Mouse (Mus musculus) CH12.LX (cell line): ENCODE measurements around the gene Grtp1.

ENCODE experiments used
- BHLHE40 ChIP-seq: IDR thresholded peaks from 2 replicates; pipeline ENCODE4 v1.6.1; 2011; ENCODE audit warnings: mild to moderate bottlenecking, low read depth, low read length, improper control_type of control experiment
- CTCF ChIP-seq, 2 experiments: IDR thresholded peaks in 1 of 2; conservative IDR thresholded peaks in 1 of 2; 2 replicates each; pipeline ENCODE4 v1.5.1; 2011 to 2012; ENCODE audit warnings: low read depth in 2 of 2, low read length in 2 of 2, improper control_type of control experiment in 1 of 2, inconsistent platforms in 1 of 2, mild to moderate bottlenecking in 1 of 2, moderate library complexity in 1 of 2
- EP300 ChIP-seq: IDR thresholded peaks from 2 replicates; pipeline ENCODE4 v1.6.1; 2011; ENCODE audit warnings: low read length, improper control_type of control experiment
- GABPA ChIP-seq: IDR thresholded peaks from 2 replicates; pipeline ENCODE4 v1.6.1; 2012; ENCODE audit warnings: low read depth, low read length, improper control_type of control experiment, inconsistent platforms; ENCODE audit not compliant: insufficient replicate concordance
- MAX ChIP-seq: IDR thresholded peaks from 2 replicates; pipeline ENCODE4 v1.6.1; 2011; ENCODE audit warnings: low read length, improper control_type of control experiment
- NELFE ChIP-seq: IDR thresholded peaks from 2 replicates; pipeline ENCODE4 v1.6.1; 2011; ENCODE audit warnings: low read depth, low read length, improper control_type of control experiment
- POLR2A ChIP-seq: IDR thresholded peaks from 2 replicates; pipeline ENCODE4 v1.6.1; 2011; ENCODE audit warnings: low read depth, mild to moderate bottlenecking, improper control_type of control experiment, low read length
- TBP ChIP-seq: conservative IDR thresholded peaks from 2 replicates; pipeline ENCODE4 v1.6.1; 2011; ENCODE audit warnings: low read depth, low read length, improper control_type of control experiment
- UBTF ChIP-seq: IDR thresholded peaks from 2 replicates; pipeline ENCODE4 v1.6.1; 2012; ENCODE audit warnings: low read depth, mild to moderate bottlenecking, inconsistent platforms, low read length, improper control_type of control experiment, moderate library complexity

DNA sequence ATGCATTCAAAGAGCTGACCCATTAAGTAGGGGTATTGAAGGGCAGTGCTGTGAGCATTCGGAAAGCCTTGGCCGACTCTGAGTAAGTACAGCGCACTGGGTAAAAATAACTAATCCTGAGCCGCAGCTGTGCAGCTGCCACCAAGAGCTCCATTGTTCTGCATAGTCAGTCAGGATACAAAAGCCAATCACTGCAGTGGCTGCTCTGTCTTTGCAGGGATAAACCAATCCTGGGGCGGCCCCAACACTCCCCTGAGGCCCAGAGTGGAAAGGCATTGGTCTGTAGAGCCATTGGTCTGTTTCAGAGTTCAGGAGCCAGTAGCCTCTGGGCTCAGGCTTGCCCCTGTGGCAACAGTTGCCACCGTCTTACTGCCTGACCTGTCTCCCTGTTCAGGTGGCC, 25.9 kb upstream of the Grtp1 start:
- no peak for TF ChIP-seq NELFE
- no peak for TF ChIP-seq GABPA
- TF ChIP-seq UBTF: no peak
- TF ChIP-seq POLR2A: no peak
- no peak for TF ChIP-seq MAX
- TF ChIP-seq BHLHE40: 0 out of 2 replicates have a peak, but pooled peaks have one; percentile 23
- no peak for TF ChIP-seq CTCF (conservative IDR thresholded peaks at IDR 0.05 in 1 of 2, IDR thresholded peaks at IDR 0.05 in 1 of 2; ENCODE audit: low read depth in 2 of 2, low read length in 2 of 2)
- no peak for TF ChIP-seq TBP
- peak; percentile 43; the same call in 1 of the 2 replicates for TF ChIP-seq EP300
